Mouse (Mus musculus) adipocyte (in vitro differentiated cells): ENCODE measurements around the gene Hist1h2bh.
"Not testable (repeated sequence)": the region's sequence is repeated elsewhere in the genome, so short reads cannot be mapped to it uniquely, and the experiment has no call there.

Experiments used
- DNase-seq: peaks from one replicate; pipeline ENCODE4 v3.0.0-alpha.2; 2016; ENCODE audit warnings: low spot score

Gene Hist1h2bh

DNA sequence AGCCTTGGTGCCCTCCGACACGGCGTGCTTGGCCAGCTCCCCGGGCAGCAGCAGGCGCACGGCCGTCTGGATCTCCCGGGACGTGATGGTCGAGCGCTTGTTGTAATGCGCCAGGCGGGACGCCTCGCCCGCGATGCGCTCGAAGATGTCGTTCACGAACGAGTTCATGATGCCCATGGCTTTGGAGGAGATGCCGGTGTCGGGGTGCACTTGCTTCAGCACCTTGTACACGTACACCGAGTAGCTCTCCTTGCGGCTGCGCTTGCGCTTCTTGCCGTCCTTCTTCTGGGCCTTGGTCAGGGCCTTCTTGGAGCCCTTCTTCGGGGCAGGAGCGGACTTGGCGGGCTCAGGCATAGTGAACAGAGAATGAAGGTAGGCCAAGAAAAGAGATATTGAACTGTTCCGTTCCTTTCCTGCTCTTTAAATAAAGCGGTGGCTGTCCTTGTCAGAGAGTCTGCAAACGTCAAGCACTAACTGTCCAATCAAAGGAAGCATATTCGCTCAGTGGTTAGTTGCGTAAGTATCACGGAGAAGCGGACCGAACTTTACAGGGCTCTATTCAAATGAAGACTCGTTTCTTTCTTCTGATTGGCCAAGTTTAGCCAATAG is at the start of gene Hist1h2bh:
Gene Hist1h2bh (minus strand): TSS at position 394 of the 609 bp plus-strand sequence.
- DNase-seq = peak; percentile 91

- DNase-seq = no peak
These were observed 49.4 kb upstream of the Hist1h2bh start for GRCm38 (mm10) chr13:23592614-23593013.

DNA sequence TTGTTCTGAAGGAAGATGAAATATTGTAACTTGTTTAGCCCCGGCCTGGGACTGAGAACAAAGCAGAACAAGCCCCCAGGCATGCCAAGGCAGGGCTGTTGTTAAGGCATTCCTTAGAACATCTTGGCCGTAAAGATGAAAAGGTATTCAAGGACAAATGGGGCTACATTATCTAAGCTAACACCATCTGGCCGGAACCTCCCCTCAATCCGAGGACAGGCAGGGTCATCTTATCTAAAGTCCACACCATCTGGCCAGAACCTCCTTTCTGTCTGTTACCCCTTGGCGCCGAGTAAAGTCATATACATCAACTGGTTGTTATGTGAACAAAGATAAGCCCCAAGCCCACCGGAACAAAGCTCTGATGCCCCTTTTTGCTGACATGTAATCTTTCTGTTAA is 48.7 kb upstream of the Hist1h2bh start:
- not testable (repeated sequence) for DNase-seq

- no peak for DNase-seq
These were observed 48.0 kb upstream of the Hist1h2bh start for GRCm38 (mm10) chr13:23591206-23591605.

GRCm38 (mm10) chr13:23586940-23587225 is 43.7 kb upstream of the Hist1h2bh start:
- no peak for DNase-seq

DNA sequence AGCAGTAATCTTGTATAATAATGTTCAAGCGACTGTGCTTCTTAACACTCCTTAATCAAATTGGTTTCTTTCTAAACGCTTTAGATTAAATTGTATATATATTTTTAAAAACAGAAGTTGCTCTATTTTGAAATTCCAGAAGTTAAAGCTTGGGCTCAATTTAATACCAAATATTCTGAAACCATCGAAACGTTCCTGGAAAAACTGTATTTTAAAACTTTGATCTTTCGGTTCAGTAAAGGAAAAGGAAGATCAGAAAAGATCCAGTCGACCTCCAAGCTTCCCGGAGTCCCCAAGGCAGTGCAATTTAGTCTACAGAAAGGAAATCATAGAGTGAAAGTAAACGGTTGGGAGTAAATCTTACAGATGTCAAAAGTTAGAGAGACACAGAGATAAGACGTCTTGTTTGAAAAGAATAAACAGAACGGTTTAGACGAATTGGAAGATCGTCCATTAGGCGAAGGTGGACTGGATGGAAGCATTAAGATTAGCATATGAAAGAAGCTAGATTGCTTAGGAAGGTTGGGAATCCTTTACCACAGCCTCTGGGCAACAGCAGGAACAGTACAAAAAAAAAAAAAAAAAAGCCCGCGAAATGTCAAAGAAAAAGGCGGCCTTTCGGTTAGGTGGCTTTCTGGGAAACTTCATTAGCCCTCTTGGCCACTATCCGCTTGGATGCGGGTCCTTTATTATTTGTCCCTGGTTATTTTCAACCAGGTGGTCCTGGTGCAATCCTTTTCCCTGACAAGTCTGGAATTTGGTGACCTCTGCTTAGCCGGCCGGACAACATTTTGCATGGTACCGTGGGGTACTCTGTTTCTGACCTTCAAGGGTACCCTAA is 43.1 kb upstream of the Hist1h2bh start:
- DNase-seq = peak; percentile 44

DNA sequence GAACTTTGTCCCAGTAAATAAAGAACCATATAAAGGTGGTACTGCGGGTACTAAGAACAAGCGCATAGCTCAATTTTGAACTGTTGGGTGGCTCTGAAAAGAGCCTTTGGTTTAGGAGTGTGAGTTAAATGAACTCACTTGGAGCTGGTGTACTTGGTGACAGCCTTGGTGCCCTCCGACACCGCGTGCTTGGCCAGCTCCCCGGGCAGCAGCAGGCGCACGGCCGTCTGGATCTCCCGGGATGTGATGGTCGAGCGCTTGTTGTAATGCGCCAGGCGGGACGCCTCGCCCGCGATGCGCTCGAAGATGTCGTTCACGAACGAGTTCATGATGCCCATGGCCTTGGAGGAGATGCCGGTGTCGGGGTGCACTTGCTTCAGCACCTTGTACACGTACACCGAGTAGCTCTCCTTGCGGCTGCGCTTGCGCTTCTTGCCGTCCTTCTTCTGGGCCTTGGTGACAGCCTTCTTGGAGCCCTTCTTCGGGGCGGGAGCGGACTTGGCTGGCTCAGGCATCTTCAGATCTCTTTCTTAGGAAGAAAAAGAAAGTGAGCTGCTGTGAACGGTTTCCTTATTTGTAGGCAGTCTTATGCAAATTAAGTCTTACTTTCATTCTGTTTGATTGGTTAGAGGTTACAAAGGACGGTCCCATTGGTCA is 42.4 kb upstream of the Hist1h2bh start:
- DNase-seq = peak; percentile 91

DNA sequence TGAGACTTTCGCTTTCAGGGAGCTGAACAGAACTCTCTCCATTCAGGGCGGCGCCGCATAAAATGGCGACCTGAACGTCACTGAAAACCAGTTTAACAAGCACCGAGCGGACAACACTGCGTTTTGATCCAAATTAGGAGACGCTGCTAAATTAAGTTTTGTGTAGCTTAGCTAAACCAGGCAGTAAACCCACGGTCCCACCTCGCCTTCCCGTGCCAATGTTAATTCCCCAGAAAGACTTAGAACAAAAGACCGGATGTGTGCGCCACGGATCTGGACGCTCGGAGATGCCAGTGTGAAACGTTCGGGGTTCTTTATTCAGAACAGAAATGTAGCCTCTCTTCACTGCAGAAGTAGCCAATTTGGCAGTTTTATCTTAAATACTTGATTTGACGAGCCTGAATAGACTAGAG is 41.8 kb upstream of the Hist1h2bh start:
- DNase-seq = peak; percentile 75

DNA sequence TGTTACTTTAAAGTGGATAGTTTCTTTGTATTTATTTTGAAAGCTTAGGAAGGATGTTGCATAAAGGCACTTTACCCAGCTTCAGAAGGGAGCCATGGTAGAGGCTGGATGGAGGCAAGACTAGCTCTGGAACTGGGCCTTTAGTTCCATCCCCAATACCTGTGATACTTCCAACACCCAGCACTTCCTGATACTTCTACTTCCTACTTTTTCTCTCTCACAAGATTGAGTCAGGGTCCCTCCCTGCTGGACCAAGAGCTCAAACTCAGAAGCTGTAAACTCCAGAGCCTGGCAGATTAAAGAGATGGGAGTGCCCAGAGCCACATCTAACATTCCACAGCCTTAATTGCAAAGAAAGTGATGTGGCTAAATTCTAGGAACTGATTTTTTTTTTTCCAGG is 41.1 kb upstream of the Hist1h2bh start:
- DNase-seq = peak; percentile 45

DNA sequence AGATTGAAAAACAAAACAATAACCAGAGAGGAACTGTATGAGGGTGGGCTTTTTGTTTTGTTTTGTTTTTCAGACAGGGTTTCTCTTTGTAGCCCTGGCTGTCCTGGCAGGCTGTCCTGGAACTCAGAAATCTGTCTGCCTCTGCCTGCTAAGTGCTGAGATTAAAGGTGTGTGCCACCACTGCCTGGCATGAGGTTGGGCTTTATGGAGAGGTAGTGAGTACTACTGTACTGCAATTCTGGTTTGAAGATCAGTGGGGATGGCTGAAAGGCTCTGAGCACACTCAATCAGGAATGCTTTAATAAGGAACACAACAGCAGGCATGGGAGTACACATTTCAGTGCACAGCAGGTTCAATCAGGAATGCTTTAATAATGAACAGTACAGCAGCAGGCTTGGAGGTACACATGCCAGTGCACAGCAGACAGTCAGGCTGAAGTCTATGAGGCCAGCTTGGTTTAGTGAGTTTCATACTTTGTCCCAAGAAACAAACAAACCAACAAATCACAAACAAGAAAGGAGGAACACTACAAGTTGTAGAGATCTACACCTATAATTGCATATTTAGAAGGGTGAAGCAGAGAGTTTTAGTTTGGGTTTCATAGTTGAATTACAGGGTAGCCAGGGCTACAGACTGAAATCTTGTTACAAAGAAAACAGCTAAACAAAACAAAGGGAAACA is 40.3 kb upstream of the Hist1h2bh start:
- peak; percentile 47 for DNase-seq

- DNase-seq = peak; percentile 52
These were observed 39.2 kb upstream of the Hist1h2bh start for GRCm38 (mm10) chr13:23582219-23583056.

DNA sequence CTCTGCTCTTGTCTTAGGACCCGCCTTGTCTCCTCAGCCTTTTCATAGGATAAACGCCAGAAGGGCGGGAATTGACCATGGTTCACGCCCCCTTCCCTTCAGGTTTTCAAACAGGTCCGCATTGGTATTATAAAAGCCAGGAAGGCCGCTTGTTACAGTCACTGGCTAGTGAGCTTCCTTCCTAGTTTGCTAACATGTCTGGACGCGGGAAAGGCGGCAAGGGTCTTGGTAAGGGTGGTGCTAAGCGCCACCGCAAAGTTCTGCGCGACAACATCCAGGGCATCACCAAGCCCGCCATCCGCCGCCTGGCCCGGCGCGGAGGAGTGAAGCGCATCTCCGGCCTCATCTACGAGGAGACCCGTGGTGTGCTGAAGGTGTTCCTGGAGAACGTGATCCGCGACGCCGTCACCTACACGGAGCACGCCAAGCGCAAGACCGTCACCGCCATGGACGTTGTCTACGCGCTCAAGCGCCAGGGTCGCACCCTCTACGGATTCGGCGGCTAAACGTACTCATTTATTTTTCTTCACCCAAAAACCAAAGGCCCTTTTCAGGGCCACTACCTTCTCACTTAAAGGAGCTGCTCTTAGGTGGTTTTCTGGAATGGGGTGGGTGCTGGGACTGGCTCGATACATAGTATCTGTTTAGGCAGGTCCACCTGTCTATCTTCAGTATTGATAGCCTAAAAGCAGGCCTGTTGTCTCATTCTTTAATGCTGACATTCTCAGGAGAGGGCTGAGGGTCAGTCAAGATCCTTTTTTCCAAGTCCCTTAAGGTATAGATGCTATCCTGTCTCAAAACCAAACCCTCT is 38.4 kb upstream of the Hist1h2bh start, which contains the start of gene Hist1h4d:
Gene Hist1h4d (plus strand): TSS at position 191 of the 811 bp plus-strand sequence.
- peak; percentile 99 for DNase-seq

- no peak for DNase-seq
These were observed 34.6 kb upstream of the Hist1h2bh start for GRCm38 (mm10) chr13:23577835-23578234.

DNA sequence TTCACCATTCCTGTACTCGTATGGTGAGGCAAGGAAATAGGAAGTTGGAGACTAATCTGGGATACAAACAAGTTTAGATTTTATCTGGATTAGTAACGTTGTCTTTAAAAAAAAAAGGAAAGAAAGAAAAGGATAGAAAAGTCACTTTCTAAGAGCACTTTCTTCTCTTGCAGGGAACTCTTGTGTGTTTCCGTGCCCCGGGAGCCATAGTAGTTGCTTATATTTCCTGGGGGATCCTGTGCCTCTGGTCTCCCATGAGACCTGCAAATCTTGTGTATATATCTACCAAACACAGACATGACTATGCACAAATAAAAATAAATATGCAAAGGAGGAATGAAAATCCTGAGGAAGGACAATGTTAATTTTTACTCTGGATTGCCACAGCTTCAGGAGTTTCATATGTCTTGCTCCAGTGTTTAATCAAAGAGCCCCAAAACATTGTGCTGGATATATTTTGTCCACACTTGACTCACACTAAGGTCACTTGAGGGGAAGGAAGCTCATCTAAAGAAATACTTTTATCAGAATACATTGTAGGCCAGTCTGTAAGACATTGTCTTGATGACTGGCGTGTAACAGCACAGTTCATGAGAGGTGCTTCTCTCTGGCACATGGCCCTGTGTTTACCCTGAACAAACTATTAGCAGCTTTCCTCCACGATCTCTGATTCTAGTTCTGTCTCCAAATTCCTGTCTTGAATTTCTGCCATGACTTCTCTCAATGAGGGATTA is 33.9 kb upstream of the Hist1h2bh start:
- DNase-seq = no peak

DNA sequence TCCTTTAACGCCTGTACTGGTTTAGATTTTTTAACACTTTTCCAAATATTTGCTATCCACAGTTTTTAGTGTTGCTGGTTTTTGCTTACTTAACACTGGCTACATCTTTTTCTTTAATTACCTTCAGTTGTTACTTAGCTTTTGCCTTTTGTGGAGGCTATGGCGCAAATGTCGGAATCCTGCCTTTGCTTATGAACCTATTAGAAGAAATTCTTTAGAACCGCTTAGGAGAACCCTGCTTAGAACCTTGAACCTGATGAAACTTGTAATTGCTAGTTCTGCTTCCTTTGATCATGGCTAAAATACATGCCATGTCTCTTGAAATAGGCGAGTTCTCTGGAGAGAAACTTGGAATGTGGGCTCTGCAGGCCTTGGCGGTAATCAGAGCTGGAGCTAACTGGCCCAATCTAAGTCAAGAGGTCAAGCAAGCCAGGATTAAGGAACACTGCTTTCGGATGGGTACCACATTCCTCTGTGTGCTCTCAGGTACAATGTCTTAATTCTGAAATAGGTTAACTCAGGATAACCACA is 33.2 kb upstream of the Hist1h2bh start:
- DNase-seq = no peak

GRCm38 (mm10) chr13:23575864-23576313 is 32.7 kb upstream of the Hist1h2bh start:
- DNase-seq = not testable (repeated sequence)

GRCm38 (mm10) chr13:23575271-23575851 is 32.2 kb upstream of the Hist1h2bh start, which contains the start of gene Hist1h3d:
Gene Hist1h3d (plus strand): TSS chr13:23575763.
- DNase-seq = peak; percentile 83

DNA sequence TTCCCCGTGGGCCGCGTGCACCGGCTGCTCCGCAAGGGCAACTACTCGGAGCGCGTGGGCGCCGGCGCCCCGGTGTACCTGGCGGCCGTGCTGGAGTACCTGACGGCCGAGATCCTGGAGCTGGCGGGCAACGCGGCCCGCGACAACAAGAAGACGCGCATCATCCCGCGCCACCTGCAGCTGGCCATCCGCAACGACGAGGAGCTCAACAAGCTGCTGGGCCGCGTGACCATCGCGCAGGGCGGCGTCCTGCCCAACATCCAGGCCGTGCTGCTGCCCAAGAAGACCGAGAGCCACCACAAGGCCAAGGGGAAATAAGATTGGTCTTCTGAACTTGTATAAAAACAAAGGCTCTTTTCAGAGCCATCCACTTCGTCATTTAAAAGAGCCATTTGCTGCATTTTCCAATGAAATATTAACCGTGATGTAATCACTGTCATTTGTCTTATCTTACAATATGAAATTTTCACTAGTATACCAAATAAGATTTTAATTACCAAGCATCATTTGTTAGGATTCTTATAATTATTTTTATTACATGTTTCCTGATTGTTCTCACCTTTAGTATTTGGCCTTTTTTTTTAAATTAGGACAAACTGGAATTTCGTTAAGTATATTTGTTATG is 31.5 kb upstream of the Hist1h2bh start:
- DNase-seq = not testable (repeated sequence)
